Mouse (Mus musculus): ENCODE measurements around the gene Spata22.

DNA sequence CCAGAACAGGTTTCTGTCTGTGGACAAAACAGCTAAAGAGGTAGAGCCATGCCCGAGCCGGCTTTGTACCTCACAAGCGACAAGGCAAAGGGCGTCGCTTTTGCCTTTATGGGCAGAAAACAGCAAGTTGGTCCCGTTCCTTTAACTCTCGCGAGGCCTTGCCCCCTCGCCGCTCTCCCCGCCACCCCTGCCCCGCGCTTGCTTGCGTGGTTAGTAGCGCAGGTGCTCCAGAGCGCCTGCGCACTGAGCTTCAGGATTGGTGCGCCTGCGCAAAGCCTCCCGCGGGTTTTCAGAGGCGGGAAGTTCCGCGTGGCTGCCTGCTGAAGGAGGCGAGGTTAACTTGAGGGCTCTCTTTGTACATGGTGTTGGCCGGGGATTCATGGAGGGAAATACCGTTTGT is at the start of gene Spata22, which contains the start of the genes Aspa and Gm49340:
- TF ChIP-seq CTCF (IDR thresholded peaks at IDR 0.05; ENCODE audit: low read depth), result no peak
- TF ChIP-seq EP300 (IDR thresholded peaks at IDR 0.05; ENCODE audit: low read depth), result no peak

All from liver, embryonic 14.5 days (tissue).